Mouse (Mus musculus): ENCODE results near the gene Cd81. TPM values are rescaled to one million over a fixed set of nuclear protein-coding genes. Genes with fewer than 3 reads are reported as not detected.

Cd81 gene
- total and polyA plus RNA-seq, 2 experiments from 2014 or later = 811 to 1,316 TPM

- Histone ChIP-seq H3K4me1 (ENCODE audit: control insufficient read depth, insufficient read depth) (peaks cover 19% of the 10 kb centered on the region), H3K4me2 (ENCODE audit: low read depth, low read length) (peak within 1 kb of the TSS; percentile 82), H3K9me3 (replicated peaks; ENCODE audit: control insufficient read depth, low read length) (no peaks in the 10 kb centered on the region), H3K27ac (ENCODE audit: low read depth) (peak within 1 kb of the TSS; percentile 98), H3K36me3 (replicated peaks; ENCODE audit: control insufficient read depth, insufficient read depth, low read length) (peaks cover 48% of the 10 kb centered on the region), H3K9ac (replicated peaks; ENCODE audit: low read depth, low read length) (peak within 1 kb of the TSS; percentile 78), H3K27me3 (ENCODE audit: control insufficient read depth, insufficient read depth, low read length) (no peaks in the 10 kb centered on the region), H3K4me3 (ENCODE audit: low read depth, low read length) (peak within 1 kb of the TSS; percentile 56)
- peak; percentile 99 for DNase-seq (ENCODE audit: low spot score)
- ATAC-seq (ENCODE audit: insufficient read depth, low read depth) = peak; percentile 95
- WGBS = 1% methylated on average over 51 of the region's 51 CpGs
- TF ChIP-seq CTCF (IDR thresholded peaks at IDR 0.05; ENCODE audit: low read depth) = no peak
- peak; percentile 98 for TF ChIP-seq EP300 (IDR thresholded peaks at IDR 0.05; ENCODE audit: low read depth)
Observed at GRCm38 (mm10) chr7:143068882-143069591, 16.5 kb downstream of the Cd81 start, which contains the start of gene Tssc4. TSS of gene Tssc4 (plus strand) at chr7:143069249.

GRCm38 (mm10) chr7:143069751-143070400, 17.3 kb downstream of the Cd81 start:
- Histone ChIP-seq H3K4me3 (ENCODE audit: low read depth, low read length) (peak overlapping the region; percentile 56), H3K9me3 (replicated peaks; ENCODE audit: control insufficient read depth, low read length) (no peaks in the 10 kb centered on the region), H3K4me1 (ENCODE audit: control insufficient read depth, insufficient read depth) (peaks cover 19% of the 10 kb centered on the region), H3K4me2 (ENCODE audit: low read depth, low read length) (peak overlapping the region; percentile 82), H3K27me3 (ENCODE audit: control insufficient read depth, insufficient read depth, low read length) (no peaks in the 10 kb centered on the region), H3K36me3 (replicated peaks; ENCODE audit: control insufficient read depth, insufficient read depth, low read length) (peaks cover 40% of the 10 kb centered on the region), H3K27ac (ENCODE audit: low read depth) (peak overlapping the region; percentile 98), H3K9ac (replicated peaks; ENCODE audit: low read depth, low read length) (peak overlapping the region; percentile 78)
- TF ChIP-seq CTCF (IDR thresholded peaks at IDR 0.05; ENCODE audit: low read depth) (no peak), EP300 (IDR thresholded peaks at IDR 0.05; ENCODE audit: low read depth) (no peak)
- WGBS = 10% methylated on average over 25 of the region's 30 CpGs
- no peak for ATAC-seq (ENCODE audit: insufficient read depth, low read depth)
- no peak for DNase-seq (ENCODE audit: low spot score)

- Histone ChIP-seq H3K9ac (replicated peaks; ENCODE audit: low read depth, low read length) (peak overlapping the region; percentile 78), H3K4me1 (ENCODE audit: control insufficient read depth, insufficient read depth) (peaks cover 19% of the 10 kb centered on the region), H3K36me3 (replicated peaks; ENCODE audit: control insufficient read depth, insufficient read depth, low read length) (peaks cover 33% of the 10 kb centered on the region), H3K4me3 (ENCODE audit: low read depth, low read length) (peak overlapping the region; percentile 56), H3K4me2 (ENCODE audit: low read depth, low read length) (peak overlapping the region; percentile 82), H3K27ac (ENCODE audit: low read depth) (no peak overlapping the region), H3K27me3 (ENCODE audit: control insufficient read depth, insufficient read depth, low read length) (no peaks in the 10 kb centered on the region), H3K9me3 (replicated peaks; ENCODE audit: control insufficient read depth, low read length) (no peaks in the 10 kb centered on the region)
- no peak for TF ChIP-seq EP300 (IDR thresholded peaks at IDR 0.05; ENCODE audit: low read depth)
- no peak for TF ChIP-seq CTCF (IDR thresholded peaks at IDR 0.05; ENCODE audit: low read depth)
- WGBS = 91% methylated on average over 10 of the region's 10 CpGs
- ATAC-seq (ENCODE audit: insufficient read depth, low read depth) (no peak), DNase-seq (ENCODE audit: low spot score) (no peak)
Observed at GRCm38 (mm10) chr7:143070506-143071070, 18.0 kb downstream of the Cd81 start.

GRCm38 (mm10) chr7:143072605-143073004, 20.1 kb downstream of the Cd81 start:
- H3K36me3 ChIP-seq (replicated peaks; ENCODE audit: control insufficient read depth, insufficient read depth, low read length) = peaks cover 13% of the 10 kb centered on the region
- H3K4me3 ChIP-seq (ENCODE audit: low read depth, low read length) = no peak overlapping the region
- H3K4me1 ChIP-seq (ENCODE audit: control insufficient read depth, insufficient read depth) = peaks cover 19% of the 10 kb centered on the region
- no peaks in the 10 kb centered on the region for H3K27me3 ChIP-seq (ENCODE audit: control insufficient read depth, insufficient read depth, low read length)
- 83% methylated on average over 5 of the region's 5 CpGs for WGBS
- H3K9ac ChIP-seq (replicated peaks; ENCODE audit: low read depth, low read length) = no peak overlapping the region
- no peaks in the 10 kb centered on the region for H3K9me3 ChIP-seq (replicated peaks; ENCODE audit: control insufficient read depth, low read length)
- DNase-seq (ENCODE audit: low spot score) (no peak), ATAC-seq (ENCODE audit: insufficient read depth, low read depth) (no peak)
- TF ChIP-seq CTCF (IDR thresholded peaks at IDR 0.05; ENCODE audit: low read depth) = no peak
- no peak for TF ChIP-seq EP300 (IDR thresholded peaks at IDR 0.05; ENCODE audit: low read depth)
- no peak overlapping the region for H3K4me2 ChIP-seq (ENCODE audit: low read depth, low read length)
- no peak overlapping the region for H3K27ac ChIP-seq (ENCODE audit: low read depth)

GRCm38 (mm10) chr7:143073086-143073485, 20.5 kb downstream of the Cd81 start:
- TF ChIP-seq EP300 (IDR thresholded peaks at IDR 0.05; ENCODE audit: low read depth) = no peak
- peak; percentile 56 for TF ChIP-seq CTCF (IDR thresholded peaks at IDR 0.05; ENCODE audit: low read depth)

More at GRCm38 (mm10) chr7:143073086-143073485, 20.5 kb downstream of the Cd81 start:
- Histone ChIP-seq H3K4me2 (ENCODE audit: low read depth, low read length) (no peak overlapping the region), H3K27me3 (ENCODE audit: control insufficient read depth, insufficient read depth, low read length) (no peaks in the 10 kb centered on the region), H3K27ac (ENCODE audit: low read depth) (no peak overlapping the region), H3K4me3 (ENCODE audit: low read depth, low read length) (no peak overlapping the region), H3K9ac (replicated peaks; ENCODE audit: low read depth, low read length) (no peak overlapping the region), H3K4me1 (ENCODE audit: control insufficient read depth, insufficient read depth) (peaks cover 17% of the 10 kb centered on the region), H3K9me3 (replicated peaks; ENCODE audit: control insufficient read depth, low read length) (no peaks in the 10 kb centered on the region), H3K36me3 (replicated peaks; ENCODE audit: control insufficient read depth, insufficient read depth, low read length) (peaks cover 8% of the 10 kb centered on the region; the same call in 1 of the 2 replicates)
- WGBS = 61% methylated on average over 1 of the region's 1 CpGs
- ATAC-seq (ENCODE audit: insufficient read depth, low read depth) (no peak), DNase-seq (ENCODE audit: low spot score) (no peak)

Data from heart, postnatal 0 days (tissue).